Mouse (Mus musculus): Measurements from ENCODE around the gene Sec22c. TPM values are rescaled to one million over a fixed set of nuclear protein-coding genes. Genes with fewer than 3 reads are reported as not detected.

Gene Sec22c
- total RNA-seq, 2 experiments from 2014 or later: 4.8 to 5.9 TPM

GRCm38 (mm10) chr9:121659791-121660190, 45.5 kb downstream of the Sec22c start:
- ATAC-seq (replicated peaks; ENCODE audit: low FRiP score, poor library complexity, severe bottlenecking): no peak

GRCm38 (mm10) chr9:121658248-121658647, 47.0 kb downstream of the Sec22c start:
- ATAC-seq (replicated peaks; ENCODE audit: low FRiP score, poor library complexity, severe bottlenecking): no peak

GRCm38 (mm10) chr9:121657143-121657542, 48.1 kb downstream of the Sec22c start:
- ATAC-seq (replicated peaks; ENCODE audit: low FRiP score, poor library complexity, severe bottlenecking): no peak

GRCm38 (mm10) chr9:121656322-121656721, 49.0 kb downstream of the Sec22c start:
- no peak for ATAC-seq (replicated peaks; ENCODE audit: low FRiP score, poor library complexity, severe bottlenecking)

GRCm38 (mm10) chr9:121653668-121654067, 51.6 kb downstream of the Sec22c start:
- no peak for ATAC-seq (replicated peaks; ENCODE audit: low FRiP score, poor library complexity, severe bottlenecking)

- no peak for ATAC-seq (replicated peaks; ENCODE audit: low FRiP score, poor library complexity, severe bottlenecking)
Observed at GRCm38 (mm10) chr9:121647026-121647425, 58.3 kb downstream of the Sec22c start.

- no peak for ATAC-seq (replicated peaks; ENCODE audit: low FRiP score, poor library complexity, severe bottlenecking)
Observed at GRCm38 (mm10) chr9:121644855-121645254, 60.4 kb downstream of the Sec22c start.

GRCm38 (mm10) chr9:121642401-121643181, 62.7 kb downstream of the Sec22c start, which contains the start of gene Vipr1:
Vipr1 (plus strand) TSS chr9:121642716.
- ATAC-seq (replicated peaks; ENCODE audit: low FRiP score, poor library complexity, severe bottlenecking): no peak

- no peak for ATAC-seq (replicated peaks; ENCODE audit: low FRiP score, poor library complexity, severe bottlenecking)
Observed at GRCm38 (mm10) chr9:121642001-121642400, 63.3 kb downstream of the Sec22c start, which contains the start of gene Lyzl4. Lyzl4 (minus strand) TSS chr9:121642096.

GRCm38 (mm10) chr9:121641235-121641915, 63.9 kb downstream of the Sec22c start:
- ATAC-seq (replicated peaks; ENCODE audit: low FRiP score, poor library complexity, severe bottlenecking): no peak

- no peak for ATAC-seq (replicated peaks; ENCODE audit: low FRiP score, poor library complexity, severe bottlenecking)
Observed at GRCm38 (mm10) chr9:121639790-121640189, 65.5 kb downstream of the Sec22c start.

- ATAC-seq (replicated peaks; ENCODE audit: low FRiP score, poor library complexity, severe bottlenecking): no peak
Observed at GRCm38 (mm10) chr9:121635835-121636576, 69.3 kb downstream of the Sec22c start.

GRCm38 (mm10) chr9:121633306-121633705, 72.0 kb downstream of the Sec22c start:
- no peak for ATAC-seq (replicated peaks; ENCODE audit: low FRiP score, poor library complexity, severe bottlenecking)

- no peak for ATAC-seq (replicated peaks; ENCODE audit: low FRiP score, poor library complexity, severe bottlenecking)
Observed at GRCm38 (mm10) chr9:121632891-121633290, 72.4 kb downstream of the Sec22c start.

- ATAC-seq (replicated peaks; ENCODE audit: low FRiP score, poor library complexity, severe bottlenecking): no peak
Observed at GRCm38 (mm10) chr9:121631946-121632345, 73.3 kb downstream of the Sec22c start.

- no peak for ATAC-seq (replicated peaks; ENCODE audit: low FRiP score, poor library complexity, severe bottlenecking)
Observed at GRCm38 (mm10) chr9:121630627-121631026, 74.7 kb downstream of the Sec22c start.

Data from erythroid progenitor cell, adult 5-6 weeks (primary cell).